Mouse (Mus musculus): ENCODE measurements around the gene Ildr1. TPM values are rescaled to one million over a fixed set of nuclear protein-coding genes. Genes with fewer than 3 reads are reported as not detected.

Ildr1 gene
- polyA plus RNA-seq, 1 experiment: 7.1 TPM

GRCm38 (mm10) chr16:36722739-36723138 is 29.0 kb downstream of the Ildr1 start:
- no peak overlapping the region for H3K27ac ChIP-seq (ENCODE audit: control insufficient read depth, insufficient read depth, low read length)
- 65% methylated on average over 4 of the region's 4 CpGs for WGBS
- TF ChIP-seq POLR2A (IDR thresholded peaks at IDR 0.05; ENCODE audit: control insufficient read depth, extremely low read depth, insufficient read depth, low read length, poor library complexity) (no peak), CTCF (IDR thresholded peaks at IDR 0.05; ENCODE audit: borderline replicate concordance, control insufficient read depth, extremely low read depth, insufficient read depth, low read length, poor library complexity) (no peak)
- no peak overlapping the region for H3K4me3 ChIP-seq (ENCODE audit: control insufficient read depth, insufficient read depth, low read length)
- no peak for DNase-seq
- H3K27me3 ChIP-seq (ENCODE audit: control insufficient read depth, insufficient read depth, low read length): no peaks in the 10 kb centered on the region
- no peaks in the 10 kb centered on the region for H3K4me1 ChIP-seq (replicated peaks; ENCODE audit: control insufficient read depth, insufficient read depth, low read length)
- H3K36me3 ChIP-seq (ENCODE audit: control insufficient read depth, insufficient read depth, low read length): no peaks in the 10 kb centered on the region

GRCm38 (mm10) chr16:36723880-36724443 is 30.2 kb downstream of the Ildr1 start:
- no peak overlapping the region for H3K4me3 ChIP-seq (ENCODE audit: control insufficient read depth, insufficient read depth, low read length)
- no peak for DNase-seq
- no peaks in the 10 kb centered on the region for H3K27me3 ChIP-seq (ENCODE audit: control insufficient read depth, insufficient read depth, low read length)
- no peaks in the 10 kb centered on the region for H3K36me3 ChIP-seq (ENCODE audit: control insufficient read depth, insufficient read depth, low read length)
- no peak overlapping the region for H3K27ac ChIP-seq (ENCODE audit: control insufficient read depth, insufficient read depth, low read length)
- TF ChIP-seq POLR2A (IDR thresholded peaks at IDR 0.05; ENCODE audit: control insufficient read depth, extremely low read depth, insufficient read depth, low read length, poor library complexity) (no peak), CTCF (IDR thresholded peaks at IDR 0.05; ENCODE audit: borderline replicate concordance, control insufficient read depth, extremely low read depth, insufficient read depth, low read length, poor library complexity) (no peak)
- H3K4me1 ChIP-seq (replicated peaks; ENCODE audit: control insufficient read depth, insufficient read depth, low read length): no peaks in the 10 kb centered on the region
- WGBS: 11% methylated on average over 3 of the region's 3 CpGs

- Histone ChIP-seq H3K4me1 (replicated peaks; ENCODE audit: control insufficient read depth, insufficient read depth, low read length) (no peaks in the 10 kb centered on the region), H3K4me3 (ENCODE audit: control insufficient read depth, insufficient read depth, low read length) (no peak overlapping the region), H3K27me3 (ENCODE audit: control insufficient read depth, insufficient read depth, low read length) (no peaks in the 10 kb centered on the region), H3K27ac (ENCODE audit: control insufficient read depth, insufficient read depth, low read length) (no peak overlapping the region), H3K36me3 (ENCODE audit: control insufficient read depth, insufficient read depth, low read length) (no peaks in the 10 kb centered on the region)
- WGBS: 71% methylated on average over 2 of the region's 2 CpGs
- TF ChIP-seq CTCF (IDR thresholded peaks at IDR 0.05; ENCODE audit: borderline replicate concordance, control insufficient read depth, extremely low read depth, insufficient read depth, low read length, poor library complexity): no peak
- no peak for TF ChIP-seq POLR2A (IDR thresholded peaks at IDR 0.05; ENCODE audit: control insufficient read depth, extremely low read depth, insufficient read depth, low read length, poor library complexity)
- DNase-seq: no peak
Measured at GRCm38 (mm10) chr16:36728959-36729358, 35.2 kb downstream of the Ildr1 start.

- no peaks in the 10 kb centered on the region for H3K27me3 ChIP-seq (ENCODE audit: control insufficient read depth, insufficient read depth, low read length)
- H3K36me3 ChIP-seq (ENCODE audit: control insufficient read depth, insufficient read depth, low read length): no peaks in the 10 kb centered on the region
- H3K4me1 ChIP-seq (replicated peaks; ENCODE audit: control insufficient read depth, insufficient read depth, low read length): no peaks in the 10 kb centered on the region
- no peak for TF ChIP-seq POLR2A (IDR thresholded peaks at IDR 0.05; ENCODE audit: control insufficient read depth, extremely low read depth, insufficient read depth, low read length, poor library complexity)
- TF ChIP-seq CTCF (IDR thresholded peaks at IDR 0.05; ENCODE audit: borderline replicate concordance, control insufficient read depth, extremely low read depth, insufficient read depth, low read length, poor library complexity): no peak
- H3K27ac ChIP-seq (ENCODE audit: control insufficient read depth, insufficient read depth, low read length): no peak overlapping the region
- no peak for DNase-seq
- H3K4me3 ChIP-seq (ENCODE audit: control insufficient read depth, insufficient read depth, low read length): no peak overlapping the region
Measured at GRCm38 (mm10) chr16:36732572-36732971, 38.8 kb downstream of the Ildr1 start.

GRCm38 (mm10) chr16:36733827-36734226 is 40.0 kb downstream of the Ildr1 start:
- no peak for DNase-seq
- no peaks in the 10 kb centered on the region for H3K36me3 ChIP-seq (ENCODE audit: control insufficient read depth, insufficient read depth, low read length)
- 94% methylated on average over 1 of the region's 1 CpGs for WGBS
- H3K4me3 ChIP-seq (ENCODE audit: control insufficient read depth, insufficient read depth, low read length): no peak overlapping the region
- no peaks in the 10 kb centered on the region for H3K27me3 ChIP-seq (ENCODE audit: control insufficient read depth, insufficient read depth, low read length)
- H3K4me1 ChIP-seq (replicated peaks; ENCODE audit: control insufficient read depth, insufficient read depth, low read length): no peaks in the 10 kb centered on the region
- TF ChIP-seq CTCF (IDR thresholded peaks at IDR 0.05; ENCODE audit: borderline replicate concordance, control insufficient read depth, extremely low read depth, insufficient read depth, low read length, poor library complexity) (no peak), POLR2A (IDR thresholded peaks at IDR 0.05; ENCODE audit: control insufficient read depth, extremely low read depth, insufficient read depth, low read length, poor library complexity) (no peak)
- no peak overlapping the region for H3K27ac ChIP-seq (ENCODE audit: control insufficient read depth, insufficient read depth, low read length)

- no peak for DNase-seq
- TF ChIP-seq CTCF (IDR thresholded peaks at IDR 0.05; ENCODE audit: borderline replicate concordance, control insufficient read depth, extremely low read depth, insufficient read depth, low read length, poor library complexity) (no peak), POLR2A (IDR thresholded peaks at IDR 0.05; ENCODE audit: control insufficient read depth, extremely low read depth, insufficient read depth, low read length, poor library complexity) (no peak)
- Histone ChIP-seq H3K36me3 (ENCODE audit: control insufficient read depth, insufficient read depth, low read length) (no peaks in the 10 kb centered on the region), H3K4me1 (replicated peaks; ENCODE audit: control insufficient read depth, insufficient read depth, low read length) (no peaks in the 10 kb centered on the region), H3K4me3 (ENCODE audit: control insufficient read depth, insufficient read depth, low read length) (no peak overlapping the region), H3K27me3 (ENCODE audit: control insufficient read depth, insufficient read depth, low read length) (no peaks in the 10 kb centered on the region), H3K27ac (ENCODE audit: control insufficient read depth, insufficient read depth, low read length) (no peak overlapping the region)
- 89% methylated on average over 3 of the region's 3 CpGs for WGBS
Measured at GRCm38 (mm10) chr16:36735421-36735820, 41.6 kb downstream of the Ildr1 start.

- Histone ChIP-seq H3K27me3 (ENCODE audit: control insufficient read depth, insufficient read depth, low read length) (no peaks in the 10 kb centered on the region), H3K36me3 (ENCODE audit: control insufficient read depth, insufficient read depth, low read length) (no peaks in the 10 kb centered on the region), H3K4me1 (replicated peaks; ENCODE audit: control insufficient read depth, insufficient read depth, low read length) (no peaks in the 10 kb centered on the region), H3K4me3 (ENCODE audit: control insufficient read depth, insufficient read depth, low read length) (no peak overlapping the region), H3K27ac (ENCODE audit: control insufficient read depth, insufficient read depth, low read length) (no peak overlapping the region)
- no peak for TF ChIP-seq POLR2A (IDR thresholded peaks at IDR 0.05; ENCODE audit: control insufficient read depth, extremely low read depth, insufficient read depth, low read length, poor library complexity)
- TF ChIP-seq CTCF (IDR thresholded peaks at IDR 0.05; ENCODE audit: borderline replicate concordance, control insufficient read depth, extremely low read depth, insufficient read depth, low read length, poor library complexity): no peak
- no peak for DNase-seq
- WGBS: 84% methylated on average over 4 of the region's 4 CpGs
Measured at GRCm38 (mm10) chr16:36739404-36739930, 45.7 kb downstream of the Ildr1 start.

Measured in thymus, adult 2 months (tissue).